22 mouse cellular contexts compared by ENCODE assay signal in genomic region chr10:13782235-13782757, GRCm38 (mm10).
A peak's percentile ranks its signal among the peaks of the same experiment; 100 is the strongest.
DNase-seq lines count a peak whose midpoint lies in the region; ATAC-seq and TF ChIP-seq lines count a peak whose summit lies in the region.
"Had no signal": no experiment of that assay in that cellular context is flagged by ENCODE, and none has a peak within 500 bp of the region (broad histone marks: within the 10 kb centered on the region; RNA-seq: fewer than 3 reads in every experiment).

No protein-coding gene starts in this region.

- no peaks in the 10 kb centered on the region for H3K27me3 ChIP-seq in kidney, embryonic 16.5 days (ENCODE audit: insufficient read depth, low read length)
- no peaks in the 10 kb centered on the region for H3K27me3 ChIP-seq in kidney, adult 2 months (replicated peaks; ENCODE audit: control insufficient read depth, insufficient read depth, low read length)
- H3K27me3 ChIP-seq in limb, embryonic 15.5 days = peaks cover 16% of the 10 kb centered on the region; the same call in 1 of the 2 replicates
- H3K27me3 ChIP-seq: embryonic facial prominence, embryonic 13.5 days; forebrain, embryonic 13.5 days; heart, embryonic 13.5 days had no signal

- 0 out of 2 replicates have a peak overlapping the region, but pooled peaks have one; percentile 12 for H3K27ac ChIP-seq in kidney, embryonic 16.5 days (ENCODE audit: low read length)
- no peak overlapping the region for H3K27ac ChIP-seq in kidney, adult 2 months (ENCODE audit: insufficient read depth, low read depth, low read length)
- peak overlapping the region; percentile 22 for H3K27ac ChIP-seq in limb, embryonic 15.5 days
- H3K27ac ChIP-seq: embryonic facial prominence, embryonic 13.5 days; forebrain, embryonic 13.5 days; heart, embryonic 13.5 days had no signal

- no peaks in the 10 kb centered on the region for H3K9me3 ChIP-seq in kidney, embryonic 16.5 days (ENCODE audit: low read length)
- H3K9me3 ChIP-seq in limb, embryonic 15.5 days = no peaks in the 10 kb centered on the region
- H3K9me3 ChIP-seq: embryonic facial prominence, embryonic 13.5 days; forebrain, embryonic 13.5 days; G1E; heart, embryonic 13.5 days had no signal

- no peak overlapping the region for H3K4me3 ChIP-seq in kidney, embryonic 16.5 days (ENCODE audit: low read length)
- H3K4me3 ChIP-seq in kidney, adult 2 months (ENCODE audit: insufficient read depth, low read depth, low read length) = no peak overlapping the region
- H3K4me3 ChIP-seq in limb, embryonic 15.5 days = no peak overlapping the region
- H3K4me3 ChIP-seq: embryonic facial prominence, embryonic 13.5 days; forebrain, embryonic 13.5 days; heart, embryonic 13.5 days had no signal

- no peak overlapping the region for H3K9ac ChIP-seq in kidney, embryonic 16.5 days (replicated peaks; ENCODE audit: low read length)
- no peak overlapping the region for H3K9ac ChIP-seq in limb, embryonic 15.5 days
- H3K9ac ChIP-seq: embryonic facial prominence, embryonic 13.5 days; forebrain, embryonic 13.5 days; forebrain, postnatal 0 days; heart, embryonic 13.5 days had no signal

- no peak for TF ChIP-seq CTCF in kidney, adult 2 months (conservative IDR thresholded peaks at IDR 0.05; ENCODE audit: insufficient read depth, insufficient read length, low read depth, low read length)

- peak; percentile 60 for ATAC-seq in frontal cortex, adult (ENCODE audit: low TSS enrichment)
- peak; percentile 54; the same call in 1 of the 2 replicates for ATAC-seq in kidney, embryonic 16.5 days (ENCODE audit: low FRiP score, low TSS enrichment)
- ATAC-seq in limb, embryonic 15.5 days (ENCODE audit: insufficient number of reproducible peaks, low FRiP score, low TSS enrichment, low read depth) = no peak
- ATAC-seq: CD4-positive, CD25-positive, alpha-beta regulatory T cell, adult 4 months; forebrain, embryonic 13.5 days; forebrain, postnatal 0 days had no signal

- no peak for DNase-seq in frontal cortex, postnatal 10 days (ENCODE audit: low spot score in 2 of 2)
- no peak for DNase-seq in kidney, adult 2 months
- peak; percentile 57 for DNase-seq in brain, adult 2 months (ENCODE audit: low read depth, low spot score)
- DNase-seq in lung, postnatal 36 days = no peak
- DNase-seq: adrenal gland, adult 8-10 months; adrenal gland, postnatal 36 days; B cell, adult 2 months; cerebellum, adult 11 months; cerebellum, adult 9-10 months; cerebellum, postnatal 25 days; forebrain, postnatal 0 days; gastrocnemius, postnatal 36 days; heart, adult 11 months; heart, postnatal 36 days had no signal

- H3K4me1 ChIP-seq in kidney, embryonic 16.5 days (ENCODE audit: insufficient read depth, low read length) = no peaks in the 10 kb centered on the region
- no peaks in the 10 kb centered on the region for H3K4me1 ChIP-seq in kidney, adult 2 months (ENCODE audit: control insufficient read depth, insufficient read depth, low read length)
- peaks cover 9% of the 10 kb centered on the region for H3K4me1 ChIP-seq in limb, embryonic 15.5 days
- H3K4me1 ChIP-seq: embryonic facial prominence, embryonic 13.5 days; forebrain, embryonic 13.5 days; heart, embryonic 13.5 days had no signal

- no peak overlapping the region for H3K4me2 ChIP-seq in kidney, embryonic 16.5 days (replicated peaks; ENCODE audit: low read depth, low read length)
- no peak overlapping the region for H3K4me2 ChIP-seq in limb, embryonic 15.5 days
- H3K4me2 ChIP-seq: embryonic facial prominence, embryonic 13.5 days; forebrain, embryonic 13.5 days; heart, embryonic 13.5 days had no signal

- no peak for TF ChIP-seq POLR2A in kidney, adult 2 months (IDR thresholded peaks at IDR 0.05; ENCODE audit: low read depth, low read length)

- peaks cover 3% of the 10 kb centered on the region; the same call in 1 of the 2 replicates for H3K36me3 ChIP-seq in kidney, embryonic 16.5 days (ENCODE audit: insufficient read depth, low read length)
- no peaks in the 10 kb centered on the region for H3K36me3 ChIP-seq in kidney, adult 2 months (ENCODE audit: control insufficient read depth, insufficient read depth, low read length)
- no peaks in the 10 kb centered on the region for H3K36me3 ChIP-seq in limb, embryonic 15.5 days
- H3K36me3 ChIP-seq: embryonic facial prominence, embryonic 13.5 days; G1E had no signal

- 35% methylated on average over 10 of the region's 10 CpGs for WGBS in kidney, embryonic 16.5 days
- WGBS in kidney, adult 2 months = 49% methylated on average over 10 of the region's 10 CpGs
- WGBS in limb, embryonic 15.5 days = 55% methylated on average over 10 of the region's 10 CpGs
